Mouse (Mus musculus) lung, postnatal 0 days (tissue): ENCODE results near the gene March8.

Experiments used
- CTCF ChIP-seq: IDR thresholded peaks from 2 replicates; pipeline ENCODE4 v1.5.1; 2016; ENCODE audit warnings: antibody characterized with exemption, mild to moderate bottlenecking
- EP300 ChIP-seq: IDR thresholded peaks from 2 replicates; pipeline ENCODE4 v1.6.1; 2016; ENCODE audit warnings: antibody characterized with exemption, mild to moderate bottlenecking, control low read depth

- TF ChIP-seq CTCF (no peak), EP300 (no peak)
These were observed 70.3 kb downstream of the March8 start for GRCm38 (mm10) chr6:116407956-116408657.
